Mouse (Mus musculus) stomach, embryonic 14.5 days (tissue): ENCODE results near the gene Jade2. TPM values are rescaled to one million over a fixed set of nuclear protein-coding genes. Genes with fewer than 3 reads are reported as not detected.
A peak's percentile ranks its signal among the peaks of the same experiment; 100 is the strongest.

Experiments
- ATAC-seq: fragments of 200-750 bp; cut with Nextera tagmentation; 2 replicates; pipeline ENCODE4 v1.8.0; 2017; ENCODE audit warnings: low read depth, moderate TSS enrichment; ENCODE audit not compliant: insufficient number of reproducible peaks, insufficient read depth, low FRiP score
- H3K27ac ChIP-seq: fragments of 300-500 bp; sonication (generic); 2 replicates; pipeline ENCODE4 v1.5.1; 2014; ENCODE audit warnings: mild to moderate bottlenecking, low read length, moderate library complexity, mixed read lengths
- H3K27me3 ChIP-seq: fragments of 300-500 bp; sonication (generic); 2 replicates; pipeline ENCODE4 v1.6.1; 2014; ENCODE audit warnings: low read length, control low read depth, mixed read lengths; ENCODE audit not compliant: control insufficient read depth, insufficient read depth
- H3K36me3 ChIP-seq: fragments of 300-500 bp; sonication (generic); 2 replicates; pipeline ENCODE4 v1.6.1; 2014; ENCODE audit warnings: mild to moderate bottlenecking, control low read depth, low read length, moderate library complexity, mixed read lengths; ENCODE audit not compliant: control insufficient read depth, insufficient read depth
- H3K4me1 ChIP-seq: fragments of 300-500 bp; sonication (generic); 2 replicates; pipeline ENCODE4 v1.6.1; 2014; ENCODE audit warnings: low read length, control low read depth, mixed read lengths; ENCODE audit not compliant: control insufficient read depth, insufficient read depth
- H3K4me2 ChIP-seq: fragments of 300-500 bp; sonication (generic); replicated peaks from 2 replicates; pipeline ENCODE4 v1.6.1; 2014; ENCODE audit warnings: low read depth, low read length, control low read depth
- H3K4me3 ChIP-seq: fragments of 300-500 bp; sonication (generic); 2 replicates; pipeline ENCODE4 v1.5.1; 2014; ENCODE audit warnings: low read depth, low read length, control low read depth
- H3K9ac ChIP-seq: fragments of 300-500 bp; sonication (generic); replicated peaks from 2 replicates; pipeline ENCODE4 v1.6.1; 2014; ENCODE audit warnings: low read depth, mild to moderate bottlenecking, control low read depth, low read length, moderate library complexity, mixed read lengths
- H3K9me3 ChIP-seq: fragments of 300-500 bp; sonication (generic); 2 replicates; pipeline ENCODE4 v1.6.1; 2016; ENCODE audit warnings: low read depth, low read length, control low read depth; ENCODE audit not compliant: control insufficient read depth
- WGBS: fragments of 180-500 bp; shearing (Covaris S2); extraction: QIAGEN DNeasy Blood & Tissue Kit; methylation state at CpG from one replicate; pipeline ENCODE4 v1.1.7; 2014; 5-methylcytosine and 5-hydroxymethylcytosine counted together
- polyA plus RNA-seq: library from polyadenylated mRNA; unstranded; fragments of >200 nt; fragmentation: Nextera tagmentation; extraction: Ambion mirVana; gene quantifications from 2 replicates; pipeline ENCODE4 v1.2.1, GENCODE M21; 2014

Gene Jade2
- polyA plus RNA-seq = 1.5 and 1.8 TPM in 2 replicates

DNA sequence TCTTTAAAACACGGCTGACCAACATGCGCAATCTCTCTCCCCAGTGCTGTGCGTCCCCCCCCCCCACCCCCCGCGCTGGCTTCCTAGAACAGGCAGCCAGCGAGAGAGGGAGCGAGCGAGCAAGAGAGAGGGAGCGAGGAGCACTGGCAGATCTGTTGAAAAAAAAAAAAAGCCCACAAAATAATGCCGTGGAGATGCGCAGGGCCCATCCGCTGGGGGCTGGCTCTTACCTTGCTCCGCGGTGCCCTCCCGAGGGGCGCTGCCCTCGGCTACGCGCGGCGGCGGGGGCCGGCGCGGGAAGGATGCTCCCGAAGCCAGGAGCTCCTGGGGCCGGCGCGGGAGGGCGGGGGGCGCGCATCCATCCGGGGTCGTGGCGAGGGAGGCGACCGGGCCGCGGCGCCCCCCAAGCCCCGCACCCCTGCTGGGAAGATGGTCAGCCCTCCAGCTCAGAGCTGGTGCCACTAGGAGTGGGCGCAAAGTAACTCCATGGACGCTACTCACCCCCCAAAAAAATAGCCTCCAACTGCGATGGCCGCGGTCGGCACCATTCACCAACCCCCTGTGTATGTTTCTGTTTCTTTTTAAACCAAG lies at the start of gene Jade2:
TSS of gene Jade2 (minus strand) at position 573 of the 591 bp plus-strand sequence.
- Histone ChIP-seq H3K9ac (peak within 1 kb of the TSS; percentile 64), H3K4me2 (peak within 1 kb of the TSS; percentile 89), H3K27ac (peak within 1 kb of the TSS; percentile 95), H3K9me3 (no peaks in the 10 kb centered on the region), H3K36me3 (no peaks in the 10 kb centered on the region), H3K27me3 (no peaks in the 10 kb centered on the region), H3K4me3 (peak within 1 kb of the TSS; percentile 62), H3K4me1 (peaks cover 6% of the 10 kb centered on the region; the same call in 1 of the 2 replicates)
- no peak for ATAC-seq
- WGBS = 0% methylated on average over 42 of the region's 47 CpGs

DNA sequence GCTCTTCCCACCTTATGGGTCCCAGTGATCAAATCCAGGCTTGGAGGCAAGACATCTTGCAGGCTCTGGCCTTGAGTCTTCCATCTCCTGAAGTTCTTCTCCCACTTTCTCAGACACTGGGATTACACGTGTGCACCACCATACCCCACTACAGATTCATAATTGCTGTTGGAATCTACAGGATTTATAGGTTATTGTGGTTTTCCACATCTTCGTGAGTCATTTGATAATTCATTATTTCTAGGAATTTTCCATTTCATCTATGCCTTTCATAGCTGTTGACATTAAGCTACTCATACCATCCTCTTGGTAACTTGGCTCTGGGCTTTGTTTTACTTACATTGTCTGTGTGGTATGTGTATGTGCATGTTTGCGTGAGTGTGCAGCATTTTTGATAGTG lies 46.8 kb upstream of the Jade2 start:
- Histone ChIP-seq H3K36me3 (no peaks in the 10 kb centered on the region), H3K27ac (no peak overlapping the region), H3K4me3 (no peak overlapping the region), H3K27me3 (no peaks in the 10 kb centered on the region), H3K4me2 (no peak overlapping the region), H3K9ac (no peak overlapping the region), H3K9me3 (no peaks in the 10 kb centered on the region), H3K4me1 (no peaks in the 10 kb centered on the region)
- no peak for ATAC-seq
- 91% methylated on average over 3 of the region's 3 CpGs for WGBS

DNA sequence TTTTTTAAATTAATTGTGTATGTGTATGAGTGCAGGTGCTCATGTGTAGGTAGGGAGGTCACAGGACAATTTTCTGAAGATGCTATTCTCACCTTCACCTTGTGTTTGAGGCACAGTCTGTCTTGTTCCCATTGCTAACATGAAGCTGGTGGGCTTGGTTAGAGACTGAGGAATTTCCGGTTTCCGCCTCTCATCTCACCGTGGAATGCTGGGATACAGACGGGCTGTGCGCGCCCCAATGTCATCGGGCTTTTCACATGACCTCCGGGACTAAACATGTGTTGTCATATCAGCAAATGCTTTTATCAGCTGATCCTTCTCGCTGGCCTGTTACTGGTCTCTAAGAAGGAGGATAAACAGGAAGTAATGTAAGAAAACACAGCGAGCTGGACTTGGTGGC lies 42.2 kb upstream of the Jade2 start:
- no peak for ATAC-seq
- no peak overlapping the region for H3K4me3 ChIP-seq
- no peaks in the 10 kb centered on the region for H3K27me3 ChIP-seq
- H3K9ac ChIP-seq = no peak overlapping the region
- no peaks in the 10 kb centered on the region for H3K4me1 ChIP-seq
- no peaks in the 10 kb centered on the region for H3K9me3 ChIP-seq
- H3K4me2 ChIP-seq = no peak overlapping the region
- H3K36me3 ChIP-seq = no peaks in the 10 kb centered on the region
- H3K27ac ChIP-seq = no peak overlapping the region
- WGBS = 85% methylated on average over 10 of the region's 10 CpGs

DNA sequence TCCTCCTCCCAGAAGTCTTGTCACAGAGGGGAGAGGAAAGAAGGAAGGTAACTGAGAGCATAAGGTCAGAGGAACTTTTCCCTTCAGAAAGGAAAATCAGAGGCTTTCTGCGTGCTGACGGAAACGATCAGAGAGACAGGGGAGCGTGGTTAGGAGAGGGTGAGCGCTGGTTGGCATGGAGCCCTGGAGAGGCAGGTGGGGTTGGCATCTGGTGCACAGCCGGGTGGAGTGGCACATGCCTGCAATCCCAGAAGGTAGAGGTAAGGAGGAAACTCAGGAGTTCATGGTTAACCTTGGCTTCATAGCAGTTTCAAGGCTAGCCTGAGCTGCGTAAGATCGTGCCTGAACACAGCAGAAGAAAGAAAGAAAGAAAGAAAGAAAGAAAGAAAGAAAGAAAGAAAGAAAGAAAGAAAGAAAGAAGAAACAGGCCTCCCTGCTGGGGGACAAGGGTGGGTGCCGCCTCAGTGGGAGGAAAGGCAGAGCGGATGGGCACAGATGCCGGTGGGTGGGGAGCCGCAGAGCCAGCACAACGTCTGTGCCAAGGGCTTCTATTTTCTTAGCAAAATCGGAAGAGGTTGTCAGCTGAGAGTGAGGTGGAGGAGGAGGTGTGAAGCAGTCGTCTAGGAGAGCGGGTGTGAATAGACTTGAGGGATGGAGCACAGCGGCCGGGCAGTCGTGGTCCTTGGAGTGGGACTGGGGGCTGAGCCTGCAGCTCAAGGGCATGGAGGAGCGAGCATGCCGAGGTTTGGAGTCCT lies 41.0 kb upstream of the Jade2 start:
- Histone ChIP-seq H3K4me3 (no peak overlapping the region), H3K27me3 (no peaks in the 10 kb centered on the region), H3K9ac (no peak overlapping the region), H3K36me3 (no peaks in the 10 kb centered on the region), H3K27ac (no peak overlapping the region), H3K4me2 (no peak overlapping the region), H3K4me1 (no peaks in the 10 kb centered on the region), H3K9me3 (no peaks in the 10 kb centered on the region)
- ATAC-seq = no peak
- WGBS = 50% methylated on average over 21 of the region's 21 CpGs

DNA sequence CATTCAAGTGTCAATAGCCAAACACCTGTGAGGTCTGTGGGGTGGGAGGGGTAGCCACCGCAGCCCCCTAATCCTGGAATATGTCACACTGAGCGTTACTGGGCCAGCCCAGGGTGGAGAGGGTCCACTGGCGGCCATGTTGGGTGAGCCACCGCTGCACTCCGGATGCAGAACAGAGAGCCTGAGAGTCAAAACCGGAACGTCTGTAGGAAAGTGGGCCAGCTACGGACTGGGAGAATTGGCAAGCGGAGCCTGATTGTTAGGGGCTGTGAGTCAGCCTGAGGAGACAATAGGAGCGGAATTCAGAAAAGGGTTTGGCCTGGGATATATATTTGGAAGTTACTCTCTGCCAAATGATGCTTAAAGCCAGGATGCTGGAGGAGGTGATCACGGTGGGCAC lies 39.9 kb upstream of the Jade2 start:
- WGBS = 81% methylated on average over 11 of the region's 11 CpGs
- ATAC-seq = no peak
- H3K9ac ChIP-seq = no peak overlapping the region
- no peak overlapping the region for H3K27ac ChIP-seq
- H3K9me3 ChIP-seq = no peaks in the 10 kb centered on the region
- H3K4me2 ChIP-seq = no peak overlapping the region
- H3K4me1 ChIP-seq = no peaks in the 10 kb centered on the region
- no peaks in the 10 kb centered on the region for H3K27me3 ChIP-seq
- H3K4me3 ChIP-seq = no peak overlapping the region
- H3K36me3 ChIP-seq = no peaks in the 10 kb centered on the region

DNA sequence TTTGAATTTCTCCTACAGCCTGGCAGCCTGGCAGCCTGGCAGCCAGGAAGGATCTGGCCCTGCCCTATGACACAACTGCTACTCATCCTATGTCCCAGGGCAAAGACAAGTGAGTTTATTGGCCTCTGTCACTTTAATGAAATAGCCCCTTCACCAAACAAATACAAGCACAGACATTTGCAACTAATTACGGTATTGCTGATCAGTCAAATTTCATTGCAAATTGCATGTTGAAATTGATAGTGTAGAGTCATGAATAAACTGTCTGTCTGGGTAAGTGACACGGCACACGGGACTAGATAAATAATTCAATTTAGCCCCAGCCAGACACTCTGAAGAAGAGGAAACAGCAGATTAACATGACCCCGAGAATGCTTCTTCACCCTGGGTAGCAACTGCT lies 38.6 kb upstream of the Jade2 start:
- no peak overlapping the region for H3K4me3 ChIP-seq
- no peak for ATAC-seq
- H3K9me3 ChIP-seq = no peaks in the 10 kb centered on the region
- H3K27me3 ChIP-seq = no peaks in the 10 kb centered on the region
- H3K4me2 ChIP-seq = no peak overlapping the region
- no peak overlapping the region for H3K9ac ChIP-seq
- H3K36me3 ChIP-seq = no peaks in the 10 kb centered on the region
- H3K27ac ChIP-seq = no peak overlapping the region
- 30% methylated on average over 4 of the region's 4 CpGs for WGBS
- no peaks in the 10 kb centered on the region for H3K4me1 ChIP-seq

DNA sequence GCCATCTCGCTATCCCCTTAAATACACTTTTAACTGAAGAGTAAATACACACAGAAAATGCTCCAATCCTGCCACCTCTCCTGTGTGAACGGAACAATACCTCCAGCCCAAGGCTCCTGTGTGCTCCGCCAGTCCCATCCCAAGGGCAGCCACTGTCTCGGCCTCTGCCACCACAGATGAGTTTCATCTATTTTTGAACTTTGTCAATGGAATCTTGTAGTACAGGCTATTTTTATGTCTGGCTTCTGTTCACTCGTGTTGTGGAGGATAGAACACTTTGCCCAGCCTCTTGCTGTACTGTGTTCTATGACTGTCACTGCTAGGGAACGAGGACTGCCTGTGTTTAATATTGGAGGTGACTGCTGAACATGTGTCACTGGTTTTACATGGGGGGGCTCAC lies 28.2 kb upstream of the Jade2 start:
- WGBS = 81% methylated on average over 6 of the region's 6 CpGs
- Histone ChIP-seq H3K4me2 (no peak overlapping the region), H3K9me3 (no peaks in the 10 kb centered on the region), H3K4me3 (no peak overlapping the region), H3K4me1 (peaks cover 3% of the 10 kb centered on the region; the same call in 1 of the 2 replicates), H3K27ac (no peak overlapping the region), H3K9ac (no peak overlapping the region), H3K36me3 (no peaks in the 10 kb centered on the region), H3K27me3 (no peaks in the 10 kb centered on the region)
- no peak for ATAC-seq

DNA sequence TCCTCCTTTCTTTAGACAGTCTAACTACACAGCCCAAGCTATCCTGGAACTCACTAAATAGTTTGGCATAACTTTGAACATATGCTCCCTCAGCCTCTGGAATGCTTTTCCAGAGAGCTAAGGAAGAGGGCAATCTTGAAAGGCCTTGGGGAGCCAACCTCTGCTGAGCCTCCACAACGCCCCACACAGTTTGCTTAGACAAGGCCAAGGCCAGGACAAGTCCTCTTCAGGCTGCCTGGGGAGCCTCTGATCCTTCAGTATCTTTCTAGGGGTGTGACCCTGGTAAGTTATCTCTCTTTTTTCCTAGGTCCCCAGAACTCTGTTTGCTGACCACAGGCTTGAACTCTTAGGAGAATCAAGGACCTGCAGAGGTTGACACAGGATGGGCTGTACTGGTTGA lies 26.6 kb upstream of the Jade2 start:
- Histone ChIP-seq H3K9ac (no peak overlapping the region), H3K4me3 (no peak overlapping the region), H3K27ac (peak overlapping the region; percentile 39; the same call in 1 of the 2 replicates), H3K4me1 (peaks cover 3% of the 10 kb centered on the region; the same call in 1 of the 2 replicates), H3K4me2 (no peak overlapping the region), H3K9me3 (no peaks in the 10 kb centered on the region), H3K27me3 (no peaks in the 10 kb centered on the region), H3K36me3 (no peaks in the 10 kb centered on the region)
- WGBS = 26% methylated on average over 1 of the region's 1 CpGs
- no peak for ATAC-seq
